Mouse (Mus musculus) CH12.LX (cell line): ENCODE results near the gene Matn4. TPM values are rescaled to one million over a fixed set of nuclear protein-coding genes. Genes with fewer than 3 reads are reported as not detected.
A peak's percentile ranks its signal among the peaks of the same experiment; 100 is the strongest.

Source experiments
- DNase-seq: peaks from one replicate; pipeline ENCODE4 v3.0.0-alpha.2; 2013; ENCODE audit errors: extremely low read depth
- H3K27ac ChIP-seq: 2 replicates; pipeline ENCODE4 v1.5.1; 2012; ENCODE audit warnings: low read depth, mild to moderate bottlenecking, control low read depth, moderate library complexity; ENCODE audit not compliant: insufficient read depth
- H3K27me3 ChIP-seq: replicated peaks from 2 replicates; pipeline ENCODE3; 2012; ENCODE audit warnings: inconsistent platforms
- H3K36me3 ChIP-seq, 2 experiments: replicated peaks in 1 of 2; 2 replicates each; pipeline versions ENCODE3 to v1.6.1; 2012; ENCODE audit warnings: inconsistent platforms in 1 of 2, low read length in 1 of 2, mild to moderate bottlenecking in 1 of 2, mixed read lengths in 1 of 2, moderate library complexity in 1 of 2; ENCODE audit not compliant: control insufficient read depth in 1 of 2, insufficient read depth in 1 of 2
- H3K4me1 ChIP-seq, 2 experiments: 2 replicates each; pipeline ENCODE4 v1.6.1; 2012; ENCODE audit warnings: inconsistent platforms in 1 of 2, moderate library complexity in 1 of 2; ENCODE audit not compliant: insufficient read depth in 2 of 2, control insufficient read depth in 1 of 2
- H3K4me2 ChIP-seq: 2 replicates; pipeline ENCODE4 v1.6.1; 2012; ENCODE audit warnings: low read depth, mild to moderate bottlenecking, control low read depth; ENCODE audit not compliant: poor library complexity, insufficient read depth, severe bottlenecking
- H3K4me3 ChIP-seq, 3 experiments: fragments of 150-350 bp in 1 of 3; sonication (generic) in 1 of 3; replicated peaks in 1 of 3; 2 replicates each; pipeline versions ENCODE3 to v1.5.1; 2011 to 2012; ENCODE audit warnings: low read depth in 2 of 3, low read length in 2 of 3, mild to moderate bottlenecking in 2 of 3, moderate library complexity in 2 of 3, control low read depth in 1 of 3, improper control_type of control experiment in 1 of 3, inconsistent platforms in 1 of 3, mixed read lengths in 1 of 3; ENCODE audit not compliant: poor library complexity in 1 of 3
- H3K79me2 ChIP-seq: replicated peaks from 2 replicates; pipeline ENCODE4 v1.6.1; 2012; ENCODE audit warnings: mild to moderate bottlenecking, moderate library complexity; ENCODE audit not compliant: control insufficient read depth, poor library complexity, insufficient read depth, severe bottlenecking; ENCODE audit errors: extremely low read depth
- H3K9ac ChIP-seq: 2 replicates; pipeline ENCODE4 v1.6.1; 2012; ENCODE audit warnings: low read depth, mild to moderate bottlenecking, control low read depth, moderate library complexity; ENCODE audit not compliant: insufficient read depth
- H3K9me3 ChIP-seq: replicated peaks from 2 replicates; pipeline ENCODE3; 2012; ENCODE audit warnings: low read length, inconsistent platforms, mixed read lengths
- CHD1 ChIP-seq: IDR thresholded peaks from 2 replicates; pipeline ENCODE4 v1.6.1; 2012; ENCODE audit warnings: low read depth, low read length, improper control_type of control experiment, inconsistent platforms
- CHD2 ChIP-seq: IDR thresholded peaks from 2 replicates; pipeline ENCODE4 v1.6.1; 2011; ENCODE audit warnings: low read length, improper control_type of control experiment
- CTCF ChIP-seq, 2 experiments: IDR thresholded peaks in 1 of 2; conservative IDR thresholded peaks in 1 of 2; 2 replicates each; pipeline ENCODE4 v1.5.1; 2011 to 2012; ENCODE audit warnings: low read depth in 2 of 2, low read length in 2 of 2, improper control_type of control experiment in 1 of 2, inconsistent platforms in 1 of 2, mild to moderate bottlenecking in 1 of 2, moderate library complexity in 1 of 2
- ELF1 ChIP-seq: IDR thresholded peaks from 2 replicates; pipeline ENCODE4 v1.6.1; 2014; ENCODE audit warnings: low read depth, mild to moderate bottlenecking, inconsistent platforms, low read length, improper control_type of control experiment
- ETS1 ChIP-seq: conservative IDR thresholded peaks from 2 replicates; pipeline ENCODE4 v1.6.1; 2012; ENCODE audit warnings: low read depth, mild to moderate bottlenecking, inconsistent platforms, low read length, improper control_type of control experiment, moderate library complexity
- HCFC1 ChIP-seq: IDR thresholded peaks from 2 replicates; pipeline ENCODE4 v1.6.1; 2012; ENCODE audit warnings: low read depth, mild to moderate bottlenecking, inconsistent platforms, low read length, improper control_type of control experiment
- IRF4 ChIP-seq: IDR thresholded peaks from 2 replicates; pipeline ENCODE4 v1.6.1; 2014; ENCODE audit warnings: low read depth, mild to moderate bottlenecking, inconsistent platforms, low read length, improper control_type of control experiment
- MAZ ChIP-seq: IDR thresholded peaks from 2 replicates; pipeline ENCODE4 v1.6.1; 2012; ENCODE audit warnings: low read depth, mild to moderate bottlenecking, inconsistent platforms, low read length, improper control_type of control experiment, moderate library complexity
- MYC ChIP-seq: IDR thresholded peaks from 2 replicates; pipeline ENCODE4 v1.6.1; 2011; ENCODE audit warnings: low read depth, mild to moderate bottlenecking, improper control_type of control experiment, low read length
- NELFE ChIP-seq: IDR thresholded peaks from 2 replicates; pipeline ENCODE4 v1.6.1; 2011; ENCODE audit warnings: low read depth, low read length, improper control_type of control experiment
- NRF1 ChIP-seq: IDR thresholded peaks from 2 replicates; pipeline ENCODE4 v1.6.1; 2014; ENCODE audit warnings: low read depth, mild to moderate bottlenecking, inconsistent platforms, low read length, improper control_type of control experiment, moderate library complexity
- POLR2AphosphoS2 ChIP-seq: IDR thresholded peaks from 2 replicates; pipeline ENCODE4 v1.6.1; 2011; ENCODE audit warnings: low read depth, low read length, improper control_type of control experiment
- RAD21 ChIP-seq: IDR thresholded peaks from 2 replicates; pipeline ENCODE4 v1.6.1; 2011; ENCODE audit warnings: low read depth, mild to moderate bottlenecking, low read length, improper control_type of control experiment, moderate library complexity
- SIN3A ChIP-seq: IDR thresholded peaks from 2 replicates; pipeline ENCODE4 v1.6.1; 2012; ENCODE audit warnings: low read length, improper control_type of control experiment, inconsistent platforms
- SMC3 ChIP-seq: IDR thresholded peaks from 2 replicates; pipeline ENCODE4 v1.6.1; 2011; ENCODE audit warnings: low read depth, low read length, improper control_type of control experiment
- TCF12 ChIP-seq: IDR thresholded peaks from 2 replicates; pipeline ENCODE4 v1.6.1; 2014; ENCODE audit warnings: low read depth, mild to moderate bottlenecking, inconsistent platforms, low read length, improper control_type of control experiment
- USF2 ChIP-seq: conservative IDR thresholded peaks from 2 replicates; pipeline ENCODE4 v1.6.1; 2011; ENCODE audit warnings: low read depth, low read length, improper control_type of control experiment
- ZC3H11A ChIP-seq: IDR thresholded peaks from 2 replicates; pipeline ENCODE4 v1.6.1; 2012; ENCODE audit warnings: low read depth, mild to moderate bottlenecking, inconsistent platforms, low read length, improper control_type of control experiment
- ZNF384 ChIP-seq: IDR thresholded peaks from 2 replicates; pipeline ENCODE4 v1.6.1; 2012; ENCODE audit warnings: low read depth, low read length, improper control_type of control experiment, inconsistent platforms
- dilution Hi-C: fragments of 300-500 bp; cut with MboI; formaldehyde crosslinking; loops from 2 replicates; pipeline ENCODE4 v1.14.3; 2020; ENCODE audit warnings: low sequenced_read_pairs; ENCODE audit not compliant: extremely low pct_unique_long_range_greater_than_20kb, extremely low pct_ligation_motif_present
- in situ Hi-C: fragments of 300-500 bp; cut with MboI; formaldehyde crosslinking; loops from 3 replicates; pipeline ENCODE4 v1.14.3; 2019; ENCODE audit warnings: low sequenced_read_pairs, low pct_ligation_motif_present, low pct_unique_long_range_greater_than_20kb, mixed read lengths
- polyA plus RNA-seq: library from polyadenylated mRNA; unstranded; fragments of >175 nt; gene quantifications from 2 replicates; pipeline ENCODE4 v1.2.1, GENCODE M21; 2012; ENCODE audit warnings: low read depth; ENCODE audit not compliant: insufficient read length
- total RNA-seq, 2 experiments: library from RNA; depleted of rRNA; stranded (reverse); fragments of 300-350 nt in 1 of 2; fragments of >200 nt in 1 of 2; gene quantifications; 2 replicates each; pipeline ENCODE4 v1.2.3; 2012 to 2014

The Matn4 gene
- total and polyA plus RNA-seq, 3 experiments: not detected

GRCm38 (mm10) chr2:164389020-164389419, 15.9 kb downstream of the Matn4 start, which contains the start of gene Slpi (continued):
- TF ChIP-seq CHD2 (no peak), ZNF384 (no peak)

GRCm38 (mm10) chr2:164386953-164387352, 18.0 kb downstream of the Matn4 start:
- dilution Hi-C loops (no loop called here), in situ Hi-C loops (no loop called here)
- Histone ChIP-seq H3K9me3 (peaks cover 11% of the 10 kb centered on the region), H3K27ac (no peak overlapping the region), H3K4me1 (peaks cover 3 to 24% of the 10 kb centered on the region in 2 experiments; a peak in 3 of 4 replicates), H3K36me3 (no peaks in the 10 kb centered on the region), H3K27me3 (peaks cover 71% of the 10 kb centered on the region), H3K4me2 (peak overlapping the region; percentile 74), H3K4me3 (peak overlapping the region; percentile 3 to 35 (median 22)), H3K79me2 (no peaks in the 10 kb centered on the region), H3K9ac (no peak overlapping the region)
- peak; percentile 79 for DNase-seq
- TF ChIP-seq CHD2 (0 out of 2 replicates have a peak, but pooled peaks have one; percentile 17), ELF1 (peak; percentile 73), NELFE (peak; percentile 58; the same call in 1 of the 2 replicates), SMC3 (peak; percentile 74), NRF1 (peak; percentile 36; the same call in 1 of the 2 replicates), IRF4 (0 out of 2 replicates have a peak, but pooled peaks have one; percentile 11), SIN3A (no peak), HCFC1 (peak; percentile 24; the same call in 1 of the 2 replicates), CHD1 (no peak), RAD21 (peak; percentile 88), MAZ (peak; percentile 64; the same call in 1 of the 2 replicates), CTCF (conservative IDR thresholded peaks at IDR 0.05 in 1 of 2, IDR thresholded peaks at IDR 0.05 in 1 of 2; ENCODE audit: low read depth in 2 of 2, low read length in 2 of 2) (peak; percentile 61 to 94), MYC (no peak), ETS1 (no peak), POLR2AphosphoS2 (no peak), TCF12 (0 out of 2 replicates have a peak, but pooled peaks have one; percentile 39), ZC3H11A (no peak), USF2 (no peak)
